Mouse (Mus musculus) midbrain, embryonic 14.5 days (tissue): ENCODE measurements around the gene Sun1. TPM values are rescaled to one million over a fixed set of nuclear protein-coding genes. Genes with fewer than 3 reads are reported as not detected.

Experiments
- polyA plus RNA-seq: library from polyadenylated mRNA; unstranded; fragments of >200 nt; fragmentation: Nextera tagmentation; extraction: Ambion mirVana; gene quantifications from 2 replicates; pipeline ENCODE4 v1.2.1, GENCODE M21; 2014

Gene Sun1
- polyA plus RNA-seq, 1 experiment from 2014 or later = 48.3 TPM

Other genes with a start within 250 kb of the Sun1 start
- 16.2 and 24.6 TPM in 2 replicates for gene Pdgfa, start 203.3 kb upstream of the Sun1 start, polyA plus RNA-seq
- gene Prkar1b, start 50.6 kb upstream of the Sun1 start, polyA plus RNA-seq = 169 and 190 TPM in 2 replicates
- gene Dnaaf5, start 50.4 kb upstream of the Sun1 start, polyA plus RNA-seq = 2.9 and 4.0 TPM in 2 replicates
- gene Get4, start 51.7 kb downstream of the Sun1 start, polyA plus RNA-seq = 113 and 119 TPM in 2 replicates
- 38.6 and 64.0 TPM in 2 replicates for gene Adap1, start 125.0 kb downstream of the Sun1 start, polyA plus RNA-seq
- gene Cox19, start 150.8 kb downstream of the Sun1 start, polyA plus RNA-seq = 129 and 130 TPM in 2 replicates
- not detected in 2 replicates for gene Cyp2w1, start 152.0 kb downstream of the Sun1 start, polyA plus RNA-seq
- 1.2 and 1.8 TPM in 2 replicates for gene Gpr146, start 177.1 kb downstream of the Sun1 start, polyA plus RNA-seq
- 0.29 and 0.58 TPM in 2 replicates for gene C130050O18Rik, start 204.6 kb downstream of the Sun1 start, polyA plus RNA-seq
- gene Gper1, start 222.5 kb downstream of the Sun1 start, polyA plus RNA-seq = 9.2 and 9.6 TPM in 2 replicates